Mouse (Mus musculus) heart, adult 18-20 months (tissue): Measurements from ENCODE around the gene Gm3633. TPM values are rescaled to one million over a fixed set of nuclear protein-coding genes. Genes with fewer than 3 reads are reported as not detected.
"Not testable (repeated sequence)": the region's sequence is repeated elsewhere in the genome, so short reads cannot be mapped to it uniquely, and the experiment has no call there.

Source experiments
- DNase-seq, 2 experiments: peaks; one replicate each; pipeline ENCODE4 v3.0.0; 2021 to 2022; ENCODE audit warnings: mixed read lengths in 1 of 2
- long read RNA-seq, 2 experiments: library from polyadenylated mRNA; stranded (forward); transcript quantifications; one replicate each; pipeline ENCODE4 v2.0.0; 2021
- microRNA-seq, 2 experiments: library from miRNA; unstranded; fragments of <30 nt; microRNA quantifications; one replicate each; pipeline ENCODE4 v1.2.0; 2022
- total RNA-seq, 2 experiments: library from RNA; stranded (reverse); gene quantifications; 2 replicates each; pipeline ENCODE4 v1.2.3; 2021

The Gm3633 gene
- total RNA-seq = not detected
- long read RNA-seq, experiment 1 = 0 reads
- long read RNA-seq, experiment 2 = 0 reads

- not testable (repeated sequence) for DNase-seq
Measured at GRCm38 (mm10) chr14:42641817-42642216, at the start of gene Gm3633. TSS of gene Gm3633 (minus strand) at chr14:42641917.

- not testable (repeated sequence) for DNase-seq
Measured at GRCm38 (mm10) chr14:42655638-42656037, 13.9 kb upstream of the Gm3633 start, which contains the start of gene Gm10378. TSS of gene Gm10378 (plus strand) at chr14:42655938.

- not testable (repeated sequence) for DNase-seq
Measured at GRCm38 (mm10) chr14:42599782-42600181, 41.9 kb downstream of the Gm3633 start, which contains the start of gene Gm17124. TSS of gene Gm17124 (minus strand) at chr14:42599882.

Small RNA genes lying within 50 kb of the gene (microRNA-seq; reads per million reads assigned to microRNA genes)
- gene Gm23620 (0 reads per million in 2 experiments), gene Gm25228 (0 reads per million in 2 experiments)

Other genes starting within 250 kb of the Gm3633 start
- gene Gm8005, start 202.2 kb downstream of the Gm3633 start, total RNA-seq = not detected
- gene Gm8011, start 178.0 kb downstream of the Gm3633 start, total RNA-seq = not detected
- gene Gm8020, start 139.6 kb downstream of the Gm3633 start, total RNA-seq = not detected
- not detected for gene Gm8024, start 117.6 kb downstream of the Gm3633 start, total RNA-seq
- not detected for gene Gm17124, start 42.0 kb downstream of the Gm3633 start, total RNA-seq
- not detected for gene Gm10378, start 14.0 kb upstream of the Gm3633 start, total RNA-seq
- gene Gm3015, start 126.9 kb upstream of the Gm3633 start, total RNA-seq = not detected
- not detected for gene Gm10377, start 156.1 kb upstream of the Gm3633 start, total RNA-seq
- not detected for gene Gm21977, start 211.6 kb upstream of the Gm3633 start, total RNA-seq